Mouse (Mus musculus) lung, postnatal 0 days (tissue): ENCODE results near the gene Phldb1.

Experiments used
- CTCF ChIP-seq: IDR thresholded peaks from 2 replicates; pipeline ENCODE4 v1.5.1; 2016; ENCODE audit warnings: antibody characterized with exemption, mild to moderate bottlenecking
- EP300 ChIP-seq: IDR thresholded peaks from 2 replicates; pipeline ENCODE4 v1.6.1; 2016; ENCODE audit warnings: antibody characterized with exemption, mild to moderate bottlenecking, control low read depth

GRCm38 (mm10) chr9:44721154-44721876 is 13.7 kb downstream of the Phldb1 start:
- TF ChIP-seq CTCF (peak; percentile 53), EP300 (no peak)
